Mouse (Mus musculus) mouse embryonic stem cell (cell line): ENCODE measurements around the gene Olfr1395.

ENCODE experiments used
- in situ Hi-C, 2 experiments: fragments of 300-500 bp; cut with MboI; formaldehyde crosslinking; loops; 1 replicate in 1 of 2; 3 replicates in 1 of 2; pipeline ENCODE4 v1.14.3; 2019 to 2020; ENCODE audit warnings: low sequenced_read_pairs in 2 of 2, low pct_unique_long_range_greater_than_20kb in 1 of 2, mixed read lengths in 1 of 2; ENCODE audit not compliant: unreplicated experiment in 1 of 2

Gene Olfr1395

GRCm38 (mm10) chr11:49156821-49157814, 15.0 kb downstream of the Olfr1395 start:
- in situ Hi-C loops, result no loop called here

GRCm38 (mm10) chr11:49168839-49169611, 27.0 kb downstream of the Olfr1395 start:
- in situ Hi-C loops, result no loop called here

GRCm38 (mm10) chr11:49170576-49170975, 28.5 kb downstream of the Olfr1395 start:
- in situ Hi-C loops, result no loop called here

GRCm38 (mm10) chr11:49175345-49175744, 33.3 kb downstream of the Olfr1395 start:
- in situ Hi-C loops, result loop anchor here in 1 of 2 experiments (25.0 kb wide), 1 partner anchor 237 kb away; the partner anchor contains the start of gene Olfr1389

GRCm38 (mm10) chr11:49176047-49176779, 34.1 kb downstream of the Olfr1395 start:
- in situ Hi-C loops, result loop anchor here in 1 of 2 experiments (25.0 kb wide), 1 partner anchor 236 kb away; the partner anchor contains the start of gene Olfr1389

- in situ Hi-C loops, result loop anchor here in 1 of 2 experiments (25.0 kb wide), 1 partner anchor 229 kb away; the partner anchor contains the start of gene Olfr1389
These were observed 41.1 kb downstream of the Olfr1395 start for GRCm38 (mm10) chr11:49183172-49183571.

- in situ Hi-C loops, result loop anchor here in 1 of 2 experiments (5.0 to 25.0 kb wide), 2 partner anchors 86 to 226 kb away; partner anchors contain the start of gene Olfr1389
These were observed 44.4 kb downstream of the Olfr1395 start for GRCm38 (mm10) chr11:49186452-49186851.

- in situ Hi-C loops, result loop anchor here in 1 of 2 experiments (5.0 to 25.0 kb wide), 2 partner anchors 85 to 225 kb away; partner anchors contain the start of gene Olfr1389
These were observed 44.9 kb downstream of the Olfr1395 start, which contains the start of gene Btnl9 for GRCm38 (mm10) chr11:49186955-49187488. Btnl9 (minus strand) TSS chr11:49187159.

- in situ Hi-C loops, result loop anchor here in 1 of 2 experiments (5.0 to 25.0 kb wide), 2 partner anchors 85 to 225 kb away; partner anchors contain the start of gene Olfr1389
These were observed 45.6 kb downstream of the Olfr1395 start for GRCm38 (mm10) chr11:49187701-49188100.

GRCm38 (mm10) chr11:49189737-49190136, 47.7 kb downstream of the Olfr1395 start:
- in situ Hi-C loops, result loop anchor here in 1 of 2 experiments (5.0 to 25.0 kb wide), 2 partner anchors 83 to 223 kb away; partner anchors contain the start of gene Olfr1389

GRCm38 (mm10) chr11:49191083-49191482, 49.0 kb downstream of the Olfr1395 start:
- in situ Hi-C loops, result loop anchor here in 1 of 2 experiments (25.0 kb wide), 1 partner anchor 221 kb away; the partner anchor contains the start of gene Olfr1389

- in situ Hi-C loops, result loop anchor here in 1 of 2 experiments (25.0 kb wide), 1 partner anchor 218 kb away; the partner anchor contains the start of gene Olfr1389
These were observed 52.7 kb downstream of the Olfr1395 start for GRCm38 (mm10) chr11:49194771-49195170.

GRCm38 (mm10) chr11:49195819-49196322, 53.8 kb downstream of the Olfr1395 start:
- in situ Hi-C loops, result loop anchor here in 1 of 2 experiments (25.0 kb wide), 1 partner anchor 216 kb away; the partner anchor contains the start of gene Olfr1389
